In the genomic region with DNA sequence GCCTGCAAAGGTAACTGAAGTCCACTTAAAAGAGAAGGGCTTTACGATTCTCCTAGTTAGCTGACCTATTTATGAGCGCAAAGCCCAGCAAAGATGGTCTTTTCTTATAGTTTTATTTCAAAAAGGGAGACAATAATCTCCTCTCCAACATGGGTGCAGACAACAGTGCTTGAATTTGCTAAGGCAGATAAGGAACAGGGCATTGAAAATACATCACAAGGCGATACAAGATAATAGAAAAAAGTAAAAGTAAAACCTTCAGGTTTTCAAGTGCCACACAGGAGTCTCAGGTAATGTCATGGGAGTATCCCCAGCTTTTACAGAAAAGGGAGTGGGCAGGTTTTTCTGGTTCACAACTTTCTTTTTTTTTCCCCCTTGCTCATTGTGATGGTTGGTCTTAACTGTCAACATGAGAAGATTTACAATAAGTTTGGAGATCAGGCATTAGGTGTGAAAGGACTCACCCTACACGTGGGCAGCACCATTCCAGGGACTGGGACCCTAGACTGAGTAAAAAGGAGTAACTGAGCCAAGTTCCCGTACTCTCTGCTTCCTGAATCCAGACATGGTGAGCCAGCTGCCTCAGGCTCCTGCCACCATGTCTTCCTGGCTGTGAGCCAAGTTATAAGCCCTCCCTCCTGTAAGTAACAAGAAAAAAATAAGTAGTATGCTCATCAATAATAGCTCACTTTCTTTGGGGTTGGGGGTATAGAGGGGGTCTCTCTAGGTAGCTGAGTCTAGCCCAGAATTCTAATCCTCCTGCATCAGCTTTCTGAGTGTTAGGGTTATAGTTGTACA, we compare ENCODE assay signal across 17 mouse cellular contexts.
DNase-seq lines count a peak whose midpoint lies in the region; ATAC-seq and TF ChIP-seq lines count a peak whose summit lies in the region.
"Had no signal": no experiment of that assay in that cellular context is flagged by ENCODE, and none has a peak within 500 bp of the region (broad histone marks: within the 10 kb centered on the region; RNA-seq: fewer than 3 reads in every experiment).

No protein-coding gene starts in this region.

- peak; percentile 19 for DNase-seq in embryonic facial prominence, embryonic 14.5 days (ENCODE audit: low spot score)
- no peak for DNase-seq in embryonic facial prominence, embryonic 10.5 days (ENCODE audit: low spot score)
- no peak for DNase-seq in kidney, postnatal 25 days
- DNase-seq in stomach, postnatal 0 days (ENCODE audit: low spot score), result no peak
- no peak for DNase-seq in cerebellum, adult 8-10 months
- DNase-seq: adrenal gland, postnatal 10 days; cerebellum, adult 9-10 months; gastrocnemius, postnatal 10 days; kidney, adult 11 months; lung, adult 2 months; right cerebral cortex, adult 18-20 months had no signal

- TF ChIP-seq EP300 in stomach, postnatal 0 days (optimal IDR thresholded peaks at IDR 0.05), result no peak

- no peaks in the 10 kb centered on the region for H3K4me1 ChIP-seq in embryonic facial prominence, embryonic 14.5 days (ENCODE audit: control insufficient read depth, insufficient read depth, low read length)
- no peaks in the 10 kb centered on the region for H3K4me1 ChIP-seq in embryonic facial prominence, embryonic 10.5 days
- H3K4me1 ChIP-seq in kidney, embryonic 14.5 days (ENCODE audit: control insufficient read depth, insufficient read depth, low read length), result no peaks in the 10 kb centered on the region
- H3K4me1 ChIP-seq in stomach, embryonic 16.5 days (ENCODE audit: control insufficient read depth, insufficient read depth, low read length), result no peaks in the 10 kb centered on the region; the same call in 1 of the 2 replicates
- H3K4me1 ChIP-seq in stomach, postnatal 0 days (replicated peaks; ENCODE audit: control insufficient read depth, insufficient read depth), result no peaks in the 10 kb centered on the region
- no peaks in the 10 kb centered on the region for H3K4me1 ChIP-seq in intestine, postnatal 0 days (replicated peaks; ENCODE audit: control insufficient read depth, insufficient read depth, low read length)
- H3K4me1 ChIP-seq: forebrain, embryonic 13.5 days had no signal

- no peak overlapping the region for H3K9ac ChIP-seq in embryonic facial prominence, embryonic 14.5 days (ENCODE audit: low read depth, low read length)
- H3K9ac ChIP-seq in kidney, embryonic 14.5 days (ENCODE audit: low read depth, low read length), result no peak overlapping the region
- no peak overlapping the region for H3K9ac ChIP-seq in stomach, embryonic 16.5 days (ENCODE audit: low read length)
- H3K9ac ChIP-seq in stomach, postnatal 0 days (ENCODE audit: low read length), result no peak overlapping the region
- H3K9ac ChIP-seq in intestine, postnatal 0 days (ENCODE audit: low read depth, low read length), result no peak overlapping the region
- H3K9ac ChIP-seq: forebrain, embryonic 13.5 days; hindbrain, embryonic 12.5 days had no signal

- H3K27me3 ChIP-seq in embryonic facial prominence, embryonic 14.5 days (replicated peaks; ENCODE audit: control insufficient read depth, insufficient read depth, low read length), result no peaks in the 10 kb centered on the region
- H3K27me3 ChIP-seq in embryonic facial prominence, embryonic 10.5 days (replicated peaks; ENCODE audit: low read depth, poor library complexity, severe bottlenecking), result no peaks in the 10 kb centered on the region
- no peaks in the 10 kb centered on the region for H3K27me3 ChIP-seq in kidney, embryonic 14.5 days (ENCODE audit: control insufficient read depth, insufficient read depth, low read length)
- H3K27me3 ChIP-seq in stomach, embryonic 16.5 days (ENCODE audit: control insufficient read depth, insufficient read depth, low read length), result no peaks in the 10 kb centered on the region
- H3K27me3 ChIP-seq in stomach, postnatal 0 days (ENCODE audit: control insufficient read depth, insufficient read depth, low read length), result no peaks in the 10 kb centered on the region
- H3K27me3 ChIP-seq in intestine, postnatal 0 days (replicated peaks; ENCODE audit: control insufficient read depth, insufficient read depth, low read length), result no peaks in the 10 kb centered on the region
- H3K27me3 ChIP-seq: forebrain, embryonic 13.5 days; hindbrain, embryonic 12.5 days had no signal

- H3K36me3 ChIP-seq in embryonic facial prominence, embryonic 14.5 days (ENCODE audit: control insufficient read depth, insufficient read depth, low read length), result no peaks in the 10 kb centered on the region
- H3K36me3 ChIP-seq in embryonic facial prominence, embryonic 10.5 days (replicated peaks), result no peaks in the 10 kb centered on the region
- no peaks in the 10 kb centered on the region for H3K36me3 ChIP-seq in kidney, embryonic 14.5 days (ENCODE audit: control insufficient read depth, insufficient read depth, low read length)
- no peaks in the 10 kb centered on the region for H3K36me3 ChIP-seq in stomach, embryonic 16.5 days (ENCODE audit: control insufficient read depth, insufficient read depth, low read length)
- no peaks in the 10 kb centered on the region for H3K36me3 ChIP-seq in stomach, postnatal 0 days (ENCODE audit: control insufficient read depth, insufficient read depth, low read length)
- H3K36me3 ChIP-seq in intestine, postnatal 0 days (ENCODE audit: control insufficient read depth, insufficient read depth), result no peaks in the 10 kb centered on the region
- H3K36me3 ChIP-seq: hindbrain, embryonic 12.5 days had no signal

- no peak for TF ChIP-seq CTCF in stomach, postnatal 0 days (IDR thresholded peaks at IDR 0.05; ENCODE audit: low read depth)
- no peak for TF ChIP-seq CTCF in intestine, postnatal 0 days (IDR thresholded peaks at IDR 0.05; ENCODE audit: low read depth)

- no peak overlapping the region for H3K4me2 ChIP-seq in embryonic facial prominence, embryonic 14.5 days (ENCODE audit: low read depth, low read length)
- H3K4me2 ChIP-seq in kidney, embryonic 14.5 days (replicated peaks; ENCODE audit: low read depth, low read length), result no peak overlapping the region
- no peak overlapping the region for H3K4me2 ChIP-seq in stomach, embryonic 16.5 days (ENCODE audit: low read depth, low read length)
- no peak overlapping the region for H3K4me2 ChIP-seq in stomach, postnatal 0 days (replicated peaks; ENCODE audit: low read depth)
- H3K4me2 ChIP-seq in intestine, postnatal 0 days (replicated peaks; ENCODE audit: low read depth), result no peak overlapping the region

- no peak for ATAC-seq in embryonic facial prominence, embryonic 14.5 days (ENCODE audit: low read depth)
- 0 out of 2 replicates have a peak, but pooled peaks have one; percentile 36 for ATAC-seq in kidney, embryonic 14.5 days (ENCODE audit: low FRiP score, low TSS enrichment)
- ATAC-seq in stomach, embryonic 16.5 days (ENCODE audit: insufficient read depth, low FRiP score), result no peak
- no peak for ATAC-seq in stomach, postnatal 0 days (ENCODE audit: low FRiP score, low TSS enrichment)
- ATAC-seq in intestine, postnatal 0 days, result no peak

- no peak overlapping the region for H3K4me3 ChIP-seq in embryonic facial prominence, embryonic 14.5 days (ENCODE audit: low read depth, low read length)
- H3K4me3 ChIP-seq in embryonic facial prominence, embryonic 10.5 days, result no peak overlapping the region
- H3K4me3 ChIP-seq in kidney, embryonic 14.5 days (ENCODE audit: low read length), result no peak overlapping the region
- no peak overlapping the region for H3K4me3 ChIP-seq in stomach, embryonic 16.5 days (replicated peaks; ENCODE audit: low read length)
- H3K4me3 ChIP-seq in stomach, postnatal 0 days (ENCODE audit: low read depth, low read length), result no peak overlapping the region
- H3K4me3 ChIP-seq in intestine, postnatal 0 days (ENCODE audit: low read depth, low read length), result no peak overlapping the region
- H3K4me3 ChIP-seq: forebrain, embryonic 13.5 days; hindbrain, embryonic 12.5 days had no signal

- H3K9me3 ChIP-seq in embryonic facial prominence, embryonic 14.5 days (ENCODE audit: control insufficient read depth, low read length), result no peaks in the 10 kb centered on the region
- no peaks in the 10 kb centered on the region for H3K9me3 ChIP-seq in embryonic facial prominence, embryonic 10.5 days
- no peaks in the 10 kb centered on the region for H3K9me3 ChIP-seq in kidney, embryonic 14.5 days (ENCODE audit: control insufficient read depth, low read length)
- H3K9me3 ChIP-seq in stomach, embryonic 16.5 days (replicated peaks; ENCODE audit: control insufficient read depth, low read length), result no peaks in the 10 kb centered on the region
- no peaks in the 10 kb centered on the region for H3K9me3 ChIP-seq in stomach, postnatal 0 days (ENCODE audit: control insufficient read depth, low read length)
- no peaks in the 10 kb centered on the region for H3K9me3 ChIP-seq in intestine, postnatal 0 days (ENCODE audit: control insufficient read depth)
- H3K9me3 ChIP-seq: forebrain, embryonic 13.5 days; hindbrain, embryonic 12.5 days had no signal

- no peak overlapping the region for H3K27ac ChIP-seq in embryonic facial prominence, embryonic 14.5 days (replicated peaks; ENCODE audit: low read depth, low read length)
- no peak overlapping the region for H3K27ac ChIP-seq in embryonic facial prominence, embryonic 10.5 days (replicated peaks)
- H3K27ac ChIP-seq in kidney, embryonic 14.5 days (ENCODE audit: low read depth, low read length), result no peak overlapping the region
- H3K27ac ChIP-seq in stomach, embryonic 16.5 days (ENCODE audit: low read length), result peak overlapping the region; percentile 33
- H3K27ac ChIP-seq in stomach, postnatal 0 days (replicated peaks), result no peak overlapping the region
- H3K27ac ChIP-seq in intestine, postnatal 0 days (ENCODE audit: low read depth, low read length), result no peak overlapping the region
- H3K27ac ChIP-seq: forebrain, embryonic 13.5 days; hindbrain, embryonic 12.5 days; macrophage had no signal

- 65% methylated on average over 5 of the region's 5 CpGs for WGBS in embryonic facial prominence, embryonic 14.5 days
- WGBS in embryonic facial prominence, embryonic 10.5 days, result 71% methylated on average over 5 of the region's 5 CpGs
- 50% methylated on average over 5 of the region's 5 CpGs for WGBS in kidney, embryonic 14.5 days
- WGBS in stomach, embryonic 16.5 days, result 63% methylated on average over 5 of the region's 5 CpGs
- WGBS in stomach, postnatal 0 days, result 55% methylated on average over 5 of the region's 5 CpGs
- WGBS in intestine, postnatal 0 days, result 64% methylated on average over 5 of the region's 5 CpGs
